Mouse (Mus musculus) heart, postnatal 0 days (tissue): ENCODE measurements around the gene Slfn5.

ENCODE experiments used
- CTCF ChIP-seq: IDR thresholded peaks from 2 replicates; pipeline ENCODE4 v1.5.1; 2016; ENCODE audit warnings: antibody characterized with exemption, control low read depth, low read depth
- EP300 ChIP-seq: IDR thresholded peaks from 2 replicates; pipeline ENCODE4 v1.6.1; 2016; ENCODE audit warnings: antibody characterized with exemption, low read depth

DNA sequence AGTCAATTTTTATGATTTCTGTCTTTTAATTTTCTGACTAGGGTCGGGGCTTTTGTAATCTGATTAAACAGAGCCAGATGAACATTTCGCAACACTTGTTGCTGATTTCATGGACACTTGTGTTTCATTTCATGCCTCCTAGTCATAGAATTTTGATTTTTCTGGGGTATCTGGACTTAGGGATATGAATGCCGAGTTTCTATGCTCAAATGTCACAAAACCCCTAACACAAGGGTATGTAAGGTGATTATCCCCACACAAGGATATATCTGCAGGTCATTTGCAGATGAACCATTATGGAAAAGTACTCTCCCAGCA is 21.6 kb upstream of the Slfn5 start:
- TF ChIP-seq EP300 (no peak), CTCF (no peak)
